Mouse (Mus musculus) intestine, embryonic 14.5 days (tissue): ENCODE data around the gene Elmo1. TPM values are rescaled to one million over a fixed set of nuclear protein-coding genes. Genes with fewer than 3 reads are reported as not detected.

Experiments used
- ATAC-seq: fragments of 200-750 bp; cut with Nextera tagmentation; replicated peaks from 2 replicates; pipeline ENCODE4 v1.8.0; 2017; ENCODE audit warnings: low read depth, moderate number of reproducible peaks, moderate TSS enrichment, moderate library complexity; ENCODE audit not compliant: low FRiP score, low TSS enrichment
- DNase-seq: peaks from one replicate; pipeline ENCODE4 v3.0.0-alpha.2; 2018; ENCODE audit warnings: low spot score
- H3K27ac ChIP-seq: fragments of 300-500 bp; sonication (generic); 2 replicates; pipeline ENCODE4 v1.5.1; 2014; ENCODE audit warnings: low read depth, mild to moderate bottlenecking, control low read depth
- H3K27me3 ChIP-seq: fragments of 300-500 bp; sonication (generic); replicated peaks from 2 replicates; pipeline ENCODE4 v1.6.1; 2014; ENCODE audit warnings: low read length, control low read depth; ENCODE audit not compliant: control insufficient read depth, insufficient read depth
- H3K36me3 ChIP-seq: fragments of 300-500 bp; sonication (generic); 2 replicates; pipeline ENCODE4 v1.6.1; 2014; ENCODE audit warnings: low read length, control low read depth; ENCODE audit not compliant: control insufficient read depth, insufficient read depth
- H3K4me1 ChIP-seq: fragments of 300-500 bp; sonication (generic); replicated peaks from 2 replicates; pipeline ENCODE4 v1.6.1; 2014; ENCODE audit warnings: low read length, control low read depth, mixed read lengths; ENCODE audit not compliant: control insufficient read depth, insufficient read depth
- H3K4me2 ChIP-seq: fragments of 300-500 bp; sonication (generic); 2 replicates; pipeline ENCODE4 v1.6.1; 2014; ENCODE audit warnings: low read length
- H3K4me3 ChIP-seq: fragments of 300-500 bp; sonication (generic); 2 replicates; pipeline ENCODE4 v1.5.1; 2014; ENCODE audit warnings: low read depth, low read length, control low read depth, mixed read lengths
- H3K9ac ChIP-seq: fragments of 300-500 bp; sonication (generic); 2 replicates; pipeline ENCODE4 v1.6.1; 2014; ENCODE audit warnings: mild to moderate bottlenecking, low read length
- H3K9me3 ChIP-seq: fragments of 300-500 bp; sonication (generic); 2 replicates; pipeline ENCODE4 v1.6.1; 2016; ENCODE audit warnings: low read length, control low read depth; ENCODE audit not compliant: control insufficient read depth
- WGBS: fragments of 180-500 bp; shearing (Covaris S2); extraction: QIAGEN DNeasy Blood & Tissue Kit; methylation state at CpG from one replicate; pipeline ENCODE4 v1.1.7; 2014; 5-methylcytosine and 5-hydroxymethylcytosine counted together
- polyA plus RNA-seq: library from polyadenylated mRNA; unstranded; fragments of >200 nt; fragmentation: Nextera tagmentation; extraction: Ambion mirVana; gene quantifications from 2 replicates; pipeline ENCODE4 v1.2.1, GENCODE M21; 2014

The Elmo1 gene
- polyA plus RNA-seq, 1 experiment from 2014 or later = 16.6 TPM

GRCm38 (mm10) chr13:20131998-20132371 lies 41.6 kb downstream of the Elmo1 start:
- Histone ChIP-seq H3K4me3 (no peak overlapping the region), H3K4me1 (peaks cover 25% of the 10 kb centered on the region), H3K36me3 (no peaks in the 10 kb centered on the region), H3K9ac (no peak overlapping the region), H3K4me2 (peak overlapping the region; percentile 4; the same call in 1 of the 2 replicates), H3K27me3 (no peaks in the 10 kb centered on the region), H3K9me3 (no peaks in the 10 kb centered on the region), H3K27ac (no peak overlapping the region)
- WGBS = 59% methylated on average over 4 of the region's 4 CpGs
- peak; percentile 22; the same call in 1 of the 2 replicates for ATAC-seq
- no peak for DNase-seq

- Histone ChIP-seq H3K4me1 (peaks cover 26% of the 10 kb centered on the region), H3K27ac (peak overlapping the region; percentile 22; the same call in 1 of the 2 replicates), H3K9me3 (no peaks in the 10 kb centered on the region), H3K27me3 (no peaks in the 10 kb centered on the region), H3K4me2 (no peak overlapping the region), H3K4me3 (no peak overlapping the region), H3K36me3 (no peaks in the 10 kb centered on the region), H3K9ac (no peak overlapping the region)
- 43% methylated on average over 6 of the region's 6 CpGs for WGBS
- no peak for DNase-seq
- ATAC-seq = peak; percentile 54; the same call in 1 of the 2 replicates
Measured at GRCm38 (mm10) chr13:20133602-20134394, 43.4 kb downstream of the Elmo1 start.

DNA sequence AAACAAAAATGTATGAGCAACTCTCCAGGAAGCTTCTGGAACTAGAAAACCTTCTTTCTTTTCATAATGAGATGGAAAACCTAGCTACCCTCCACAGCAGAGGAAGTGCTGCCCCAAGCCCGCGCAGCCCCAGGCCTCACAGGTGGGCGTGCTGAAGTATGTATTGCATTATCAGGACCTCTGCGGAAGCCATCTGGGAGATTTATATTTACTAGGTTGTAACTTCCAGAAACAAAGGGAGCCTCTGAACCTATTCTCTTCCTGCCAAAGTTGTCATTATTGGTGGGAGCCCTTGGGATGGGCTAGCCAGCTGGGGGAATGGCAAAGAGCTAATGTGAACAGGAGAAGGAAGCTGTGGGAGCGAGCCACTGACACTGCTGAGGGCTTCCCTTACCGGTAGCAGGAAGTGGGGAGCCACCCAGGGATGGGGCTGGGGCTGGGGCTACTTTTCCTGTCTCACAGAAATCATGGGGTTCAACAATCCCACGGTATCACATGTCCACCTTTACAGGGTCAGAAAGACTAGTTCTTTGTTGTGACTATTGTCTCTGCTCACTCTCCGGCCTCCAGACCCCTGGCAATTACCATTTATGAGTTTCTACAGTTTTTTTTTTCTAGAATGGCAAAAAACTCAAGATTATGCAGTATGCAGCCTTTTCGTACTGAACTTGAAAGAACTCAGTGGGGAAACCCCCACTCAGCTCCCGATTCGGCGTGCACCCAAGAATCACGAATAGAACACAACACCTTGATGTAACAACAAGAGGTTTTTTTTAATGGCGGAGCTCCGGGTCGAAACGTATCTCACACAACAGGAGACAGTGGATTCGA lies 44.2 kb downstream of the Elmo1 start:
- Histone ChIP-seq H3K27ac (no peak overlapping the region), H3K36me3 (no peaks in the 10 kb centered on the region), H3K4me2 (no peak overlapping the region), H3K27me3 (no peaks in the 10 kb centered on the region), H3K9ac (no peak overlapping the region), H3K4me1 (peaks cover 32% of the 10 kb centered on the region), H3K9me3 (no peaks in the 10 kb centered on the region), H3K4me3 (no peak overlapping the region)
- DNase-seq (no peak), ATAC-seq (no peak)
- WGBS = 79% methylated on average over 18 of the region's 18 CpGs

- Histone ChIP-seq H3K36me3 (no peaks in the 10 kb centered on the region), H3K27ac (no peak overlapping the region), H3K4me2 (no peak overlapping the region), H3K4me1 (peaks cover 28% of the 10 kb centered on the region), H3K9me3 (no peaks in the 10 kb centered on the region), H3K27me3 (no peaks in the 10 kb centered on the region), H3K9ac (no peak overlapping the region), H3K4me3 (no peak overlapping the region)
- no peak for DNase-seq
- ATAC-seq = no peak
Measured at GRCm38 (mm10) chr13:20136753-20137152, 46.4 kb downstream of the Elmo1 start.

- DNase-seq = no peak
- H3K27ac ChIP-seq = no peak overlapping the region
- 19% methylated on average over 3 of the region's 3 CpGs for WGBS
- H3K9me3 ChIP-seq = no peaks in the 10 kb centered on the region
- H3K4me3 ChIP-seq = no peak overlapping the region
- no peaks in the 10 kb centered on the region for H3K36me3 ChIP-seq
- ATAC-seq = no peak
- no peak overlapping the region for H3K9ac ChIP-seq
- no peaks in the 10 kb centered on the region for H3K27me3 ChIP-seq
- no peak overlapping the region for H3K4me2 ChIP-seq
- peaks cover 22% of the 10 kb centered on the region for H3K4me1 ChIP-seq
Measured at GRCm38 (mm10) chr13:20138466-20138865, 48.1 kb downstream of the Elmo1 start.

DNA sequence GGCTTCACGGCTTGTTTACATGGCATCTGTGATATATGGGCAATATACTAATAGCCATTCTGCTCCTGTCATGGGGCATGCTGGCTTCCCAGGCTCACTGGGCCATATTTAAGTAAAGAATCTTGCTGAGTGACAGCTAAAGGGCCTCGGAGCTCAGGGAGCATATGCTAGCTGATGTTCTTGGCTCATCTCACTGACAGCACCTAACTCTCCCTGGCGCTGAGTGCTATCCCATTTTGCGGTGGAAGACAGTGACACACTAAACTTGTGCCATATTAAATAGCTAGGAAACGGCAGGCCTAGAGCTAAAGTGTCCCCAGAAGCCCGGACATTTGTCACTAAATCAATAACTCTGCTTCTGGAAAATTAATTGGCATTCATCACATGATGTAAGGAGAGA lies 48.7 kb downstream of the Elmo1 start:
- no peak overlapping the region for H3K4me2 ChIP-seq
- ATAC-seq (no peak), DNase-seq (no peak)
- WGBS = 41% methylated on average over 6 of the region's 6 CpGs
- H3K27ac ChIP-seq = no peak overlapping the region
- no peaks in the 10 kb centered on the region for H3K27me3 ChIP-seq
- no peak overlapping the region for H3K9ac ChIP-seq
- no peak overlapping the region for H3K4me3 ChIP-seq
- H3K4me1 ChIP-seq = peaks cover 17% of the 10 kb centered on the region
- no peaks in the 10 kb centered on the region for H3K36me3 ChIP-seq
- H3K9me3 ChIP-seq = no peaks in the 10 kb centered on the region

DNA sequence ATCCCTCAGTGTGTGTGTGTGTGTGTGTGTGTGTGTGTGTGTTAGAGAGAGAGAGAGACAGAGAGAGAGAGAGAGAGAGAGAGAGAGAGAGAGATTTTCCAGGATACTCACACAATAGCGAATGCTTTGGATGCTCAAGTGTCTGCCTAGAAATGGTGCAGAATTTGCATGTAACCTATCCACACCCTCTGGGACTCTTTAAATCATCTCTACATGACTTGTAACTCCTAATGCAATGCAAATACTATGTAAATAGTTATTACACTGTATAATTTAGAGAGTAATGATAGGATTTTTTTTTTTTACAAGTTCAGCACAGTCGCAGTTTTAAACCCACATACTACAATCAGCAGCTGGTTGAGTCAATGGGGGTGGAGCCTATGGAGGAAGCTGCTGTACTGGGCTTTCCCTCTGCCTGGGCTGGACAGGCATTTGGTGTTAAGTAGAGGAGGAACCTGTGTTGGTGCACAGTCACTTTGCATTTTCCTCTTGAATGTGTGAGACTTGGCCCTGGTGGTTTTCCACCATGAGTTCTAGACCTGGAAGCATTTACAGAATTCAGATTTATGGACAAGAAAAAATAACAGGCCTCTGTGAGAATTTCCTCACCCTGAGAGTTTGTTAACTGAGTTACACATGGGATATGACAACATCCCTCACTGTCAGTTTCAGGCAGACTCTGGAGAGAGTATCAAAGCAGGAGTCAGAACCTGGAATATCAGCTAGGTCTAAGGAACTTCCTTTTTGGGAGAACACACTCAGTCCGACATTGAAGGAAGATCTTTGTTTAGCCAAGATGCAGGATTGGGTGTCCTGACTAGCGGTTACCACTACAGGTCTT lies 49.6 kb downstream of the Elmo1 start:
- DNase-seq = no peak

GRCm38 (mm10) chr13:20142637-20143036 lies 52.2 kb downstream of the Elmo1 start:
- no peak overlapping the region for H3K27ac ChIP-seq
- ATAC-seq (no peak), DNase-seq (no peak)
- H3K4me1 ChIP-seq = peaks cover 12% of the 10 kb centered on the region
- no peak overlapping the region for H3K4me2 ChIP-seq
- H3K9ac ChIP-seq = no peak overlapping the region
- H3K9me3 ChIP-seq = no peaks in the 10 kb centered on the region
- H3K27me3 ChIP-seq = no peaks in the 10 kb centered on the region
- no peak overlapping the region for H3K4me3 ChIP-seq
- 21% methylated on average over 1 of the region's 1 CpGs for WGBS
- H3K36me3 ChIP-seq = no peaks in the 10 kb centered on the region

More for the DNA sequence above, 49.6 kb downstream of the Elmo1 start:
- WGBS = 71% methylated on average over 4 of the region's 4 CpGs
- Histone ChIP-seq H3K9ac (no peak overlapping the region), H3K9me3 (no peaks in the 10 kb centered on the region), H3K27ac (no peak overlapping the region), H3K36me3 (no peaks in the 10 kb centered on the region), H3K4me1 (peaks cover 12% of the 10 kb centered on the region), H3K4me3 (no peak overlapping the region), H3K27me3 (no peaks in the 10 kb centered on the region), H3K4me2 (no peak overlapping the region)
- ATAC-seq = no peak
